ENCODE assay signal across 19 mouse cellular contexts in the genomic region with DNA sequence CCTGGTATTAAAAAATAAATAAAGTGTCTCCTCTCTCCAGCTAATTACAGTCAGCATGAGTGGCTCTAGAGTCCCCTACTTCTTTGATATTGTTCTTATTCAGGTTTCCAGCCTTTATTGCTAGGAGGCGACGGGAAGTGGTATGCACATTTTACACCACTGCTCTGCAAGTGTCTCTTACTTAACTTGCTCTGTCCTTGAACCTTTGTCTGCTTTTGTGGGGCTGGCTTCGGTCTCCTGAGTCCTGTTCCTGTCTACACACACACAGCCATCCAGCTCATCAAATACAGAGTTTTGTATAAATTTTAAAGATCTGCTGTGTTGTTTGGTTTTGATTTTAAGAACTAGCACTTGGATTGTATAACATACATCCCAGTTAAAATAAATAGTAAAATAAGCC. TPM values are rescaled to one million over a fixed set of nuclear protein-coding genes. Genes with fewer than 3 reads are reported as not detected.
DNase-seq lines count a peak whose midpoint lies in the region; ATAC-seq lines count a peak whose summit lies in the region.
"Had no signal": no experiment of that assay in that cellular context is flagged by ENCODE, and none has a peak within 500 bp of the region (broad histone marks: within the 10 kb centered on the region; RNA-seq: fewer than 3 reads in every experiment).

No protein-coding gene starts in this region.

- WGBS in heart, embryonic 12.5 days, result 66% methylated on average over 3 of the region's 3 CpGs
- WGBS in limb, embryonic 15.5 days, result 58% methylated on average over 3 of the region's 3 CpGs
- 77% methylated on average over 3 of the region's 3 CpGs for WGBS in limb, embryonic 10.5 days

- 0 out of 2 replicates have a peak overlapping the region, but pooled peaks have one; percentile 25 for H3K9ac ChIP-seq in heart, embryonic 12.5 days
- no peak overlapping the region for H3K9ac ChIP-seq in limb, embryonic 15.5 days
- H3K9ac ChIP-seq: embryonic facial prominence, embryonic 15.5 days; liver, embryonic 13.5 days; stomach, embryonic 15.5 days had no signal

- H3K4me3 ChIP-seq in heart, embryonic 12.5 days, result no peak overlapping the region
- no peak overlapping the region for H3K4me3 ChIP-seq in limb, embryonic 15.5 days
- no peak overlapping the region for H3K4me3 ChIP-seq in limb, embryonic 10.5 days
- H3K4me3 ChIP-seq: embryonic facial prominence, embryonic 15.5 days; hindbrain, embryonic 13.5 days; liver, embryonic 13.5 days; stomach, embryonic 15.5 days had no signal

- no peaks in the 10 kb centered on the region for H3K36me3 ChIP-seq in heart, embryonic 12.5 days
- H3K36me3 ChIP-seq in limb, embryonic 15.5 days, result no peaks in the 10 kb centered on the region
- H3K36me3 ChIP-seq in limb, embryonic 10.5 days, result no peaks in the 10 kb centered on the region
- H3K36me3 ChIP-seq: embryonic facial prominence, embryonic 15.5 days; hindbrain, embryonic 13.5 days; liver, embryonic 13.5 days; stomach, embryonic 15.5 days had no signal

- peaks cover 40% of the 10 kb centered on the region for H3K4me1 ChIP-seq in heart, embryonic 12.5 days (replicated peaks)
- H3K4me1 ChIP-seq in limb, embryonic 15.5 days, result peaks cover 21% of the 10 kb centered on the region
- H3K4me1 ChIP-seq in limb, embryonic 10.5 days, result peaks cover 12% of the 10 kb centered on the region

- peak; percentile 26 for DNase-seq in adrenal gland, postnatal 14 days
- DNase-seq in adrenal gland, postnatal 25 days, result no peak
- DNase-seq in heart, postnatal 36 days, result no peak
- DNase-seq in limb, embryonic 10.5 days (ENCODE audit: low spot score), result no peak
- peak; percentile 39 for DNase-seq in R1 (ENCODE audit: low read depth, low spot score)
- no peak for DNase-seq in urinary bladder, adult 2 months (ENCODE audit: low spot score)
- DNase-seq: adrenal gland, postnatal 10 days; cerebellum, adult 8-10 months; embryo, embryonic 11 days; gastrocnemius, postnatal 10 days; heart, adult 18-20 months; liver, embryonic 13.5 days had no signal

- H3K4me2 ChIP-seq in heart, embryonic 12.5 days, result no peak overlapping the region
- H3K4me2 ChIP-seq in limb, embryonic 15.5 days, result no peak overlapping the region
- H3K4me2 ChIP-seq: embryonic facial prominence, embryonic 15.5 days; liver, embryonic 13.5 days; stomach, embryonic 15.5 days had no signal

- no peaks in the 10 kb centered on the region for H3K27me3 ChIP-seq in heart, embryonic 12.5 days (replicated peaks)
- H3K27me3 ChIP-seq in limb, embryonic 15.5 days, result no peaks in the 10 kb centered on the region
- no peaks in the 10 kb centered on the region for H3K27me3 ChIP-seq in limb, embryonic 10.5 days (ENCODE audit: low read depth, poor library complexity, severe bottlenecking)
- H3K27me3 ChIP-seq: embryonic facial prominence, embryonic 15.5 days; hindbrain, embryonic 13.5 days; stomach, embryonic 15.5 days had no signal

- H3K9me3 ChIP-seq in heart, embryonic 12.5 days (replicated peaks), result no peaks in the 10 kb centered on the region
- no peaks in the 10 kb centered on the region for H3K9me3 ChIP-seq in limb, embryonic 15.5 days
- no peaks in the 10 kb centered on the region for H3K9me3 ChIP-seq in limb, embryonic 10.5 days (replicated peaks)
- H3K9me3 ChIP-seq: embryonic facial prominence, embryonic 15.5 days; hindbrain, embryonic 13.5 days; liver, embryonic 13.5 days; stomach, embryonic 15.5 days had no signal

- ATAC-seq in heart, embryonic 12.5 days (ENCODE audit: insufficient number of reproducible peaks, low FRiP score), result no peak
- ATAC-seq in limb, embryonic 15.5 days (ENCODE audit: insufficient number of reproducible peaks, low FRiP score, low TSS enrichment, low read depth), result no peak
- ATAC-seq: intestine, postnatal 0 days; midbrain, embryonic 16.5 days had no signal

- intact Hi-C loops in heart, postnatal 36 days (cut with DNase I), result no loop called here

- H3K27ac ChIP-seq in heart, embryonic 12.5 days (ENCODE audit: poor library complexity, severe bottlenecking), result no peak overlapping the region
- H3K27ac ChIP-seq in limb, embryonic 15.5 days, result peak overlapping the region; percentile 43; the same call in 1 of the 2 replicates
- no peak overlapping the region for H3K27ac ChIP-seq in limb, embryonic 10.5 days
- H3K27ac ChIP-seq: embryonic facial prominence, embryonic 15.5 days; hindbrain, embryonic 13.5 days; liver, embryonic 13.5 days; stomach, embryonic 15.5 days had no signal

RNA-seq across cellular contexts. Expression of a gene that starts 5.4 kb away (rescaled TPM):
- 132 TPM in 2 replicates for total RNA-seq in adrenal gland, postnatal 14 days (2021)
- 182 and 199 TPM in 2 replicates for total RNA-seq in adrenal gland, postnatal 25 days (2021)
- polyA plus RNA-seq in heart, embryonic 12.5 days (2016; fragmentation: Nextera tagmentation; extraction: Ambion mirVana), result 60.1 and 62.9 TPM in 2 replicates
- total RNA-seq in heart, postnatal 36 days (2021), result 100 to 1,000 TPM; 148 to 157 TPM
- polyA plus RNA-seq in limb, embryonic 15.5 days (2015; fragmentation: Nextera tagmentation; extraction: Ambion mirVana), result 41.6 and 47.3 TPM in 2 replicates
- polyA plus RNA-seq in limb, embryonic 10.5 days (2016; fragmentation: Nextera tagmentation; extraction: Ambion mirVana), result 31.4 and 38.2 TPM in 2 replicates
- polyA plus RNA-seq in urinary bladder, adult 2 months (2012; rRNA removed), result 39.7 and 42.1 TPM in 2 replicates

Comparison
In these comparisons a context has a peak if more than half of its experiments do, and no peak if none do; other contexts are left out.
1. DNase-seq: peak in adrenal gland, postnatal 14 days (single experiment) and R1 (single experiment); none in adrenal gland, postnatal 25 days (single experiment), heart, postnatal 36 days (0 of 2), limb, embryonic 10.5 days (single experiment) and urinary bladder, adult 2 months (single experiment).